Mouse (Mus musculus) testis, postnatal 10 days (tissue): ENCODE results near the gene Ddb1.

ENCODE experiments used
- DNase-seq: peaks from one replicate; pipeline ENCODE4 v3.0.0; 2021; ENCODE audit warnings: low spot score

Gene Ddb1

DNA sequence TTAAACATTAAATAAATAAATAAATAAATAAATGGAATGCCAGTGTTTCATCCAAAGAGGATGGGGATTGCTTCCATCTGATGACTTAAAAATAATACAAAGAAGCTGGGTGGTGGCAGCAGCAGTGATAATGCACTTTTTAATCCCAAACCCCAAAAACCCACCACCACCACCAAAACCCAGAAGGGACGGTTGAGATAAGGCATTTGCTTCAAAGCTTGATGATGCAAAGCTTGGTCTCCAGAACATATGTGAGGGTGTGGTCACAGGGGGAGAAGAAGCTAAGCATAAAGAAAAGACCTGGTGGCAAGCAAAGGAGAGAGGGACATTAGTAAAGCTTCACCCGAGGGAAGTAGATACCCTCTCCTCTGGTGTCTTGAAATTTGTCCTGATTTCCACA is 56.8 kb downstream of the Ddb1 start:
- DNase-seq: no peak

GRCm38 (mm10) chr19:10662665-10663064 is 57.5 kb downstream of the Ddb1 start:
- no peak for DNase-seq

- DNase-seq: no peak
Measured at GRCm38 (mm10) chr19:10665093-10665492, 60.0 kb downstream of the Ddb1 start.

DNA sequence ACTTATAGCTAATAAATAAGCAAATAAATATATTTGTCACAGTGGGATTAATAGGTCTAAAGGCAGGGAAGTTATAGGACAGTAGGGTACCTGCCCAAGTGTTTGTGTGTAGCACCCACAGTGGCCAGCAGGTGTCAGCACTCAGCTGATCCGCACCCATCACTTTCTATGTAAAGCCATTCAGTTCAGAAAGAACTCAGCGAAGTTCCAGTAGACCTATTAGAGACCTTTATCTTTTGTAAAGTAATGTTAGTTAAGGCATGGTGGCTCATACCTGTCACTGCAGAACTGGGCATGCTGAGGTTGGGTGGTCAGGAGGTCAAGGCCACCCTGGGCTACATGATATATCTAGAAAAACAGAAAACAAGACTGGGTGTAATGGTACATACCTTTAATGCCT is 60.4 kb downstream of the Ddb1 start:
- DNase-seq: peak; percentile 88

GRCm38 (mm10) chr19:10671319-10671718 is 66.2 kb downstream of the Ddb1 start:
- DNase-seq: no peak

DNA sequence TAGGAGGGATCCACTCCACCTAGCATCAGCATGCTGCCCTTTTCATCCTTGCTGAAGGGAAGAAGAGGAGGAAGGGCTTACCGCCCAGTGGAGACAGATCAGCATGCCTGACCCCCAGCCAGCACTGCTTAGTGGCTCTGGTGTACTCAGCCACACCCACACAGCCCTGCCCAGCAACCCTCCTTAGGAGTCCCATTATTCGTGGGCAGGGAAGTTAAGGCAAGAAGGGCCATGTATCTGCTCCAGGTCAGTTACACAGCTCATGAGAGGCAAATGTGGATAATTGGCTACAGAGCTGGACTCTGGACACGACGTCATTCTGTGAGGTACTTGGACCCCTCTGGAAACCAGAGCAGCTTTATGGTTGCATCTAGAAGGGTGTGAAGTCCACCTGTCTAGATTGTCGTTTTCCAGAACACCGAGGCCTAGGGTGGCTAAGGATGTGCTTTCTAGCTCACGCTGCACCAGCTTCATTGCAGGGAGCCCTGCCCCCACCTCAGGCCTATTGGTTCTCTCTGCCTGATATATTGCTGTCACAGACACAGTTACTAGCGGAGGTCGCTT is 66.8 kb downstream of the Ddb1 start:
- no peak for DNase-seq

DNA sequence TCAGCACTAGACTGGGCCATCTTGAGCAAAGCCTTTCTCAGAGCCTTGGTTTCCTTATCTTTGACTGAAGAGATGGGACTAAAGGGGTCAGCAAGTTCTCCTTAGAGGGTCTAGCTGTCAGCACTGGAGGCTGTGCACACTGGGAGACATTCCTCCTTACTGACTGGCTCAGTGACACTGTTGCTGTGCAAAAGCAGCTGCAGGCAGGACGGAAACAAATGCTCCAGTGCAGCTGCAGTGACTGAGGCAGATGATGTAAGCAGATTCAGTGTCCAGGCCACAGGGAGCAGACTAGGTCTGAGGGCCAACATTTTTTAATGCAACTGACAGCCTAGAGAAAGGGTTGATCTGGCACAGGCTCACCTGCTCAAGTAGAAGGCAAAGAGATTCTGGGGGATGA is 68.1 kb downstream of the Ddb1 start:
- no peak for DNase-seq

DNA sequence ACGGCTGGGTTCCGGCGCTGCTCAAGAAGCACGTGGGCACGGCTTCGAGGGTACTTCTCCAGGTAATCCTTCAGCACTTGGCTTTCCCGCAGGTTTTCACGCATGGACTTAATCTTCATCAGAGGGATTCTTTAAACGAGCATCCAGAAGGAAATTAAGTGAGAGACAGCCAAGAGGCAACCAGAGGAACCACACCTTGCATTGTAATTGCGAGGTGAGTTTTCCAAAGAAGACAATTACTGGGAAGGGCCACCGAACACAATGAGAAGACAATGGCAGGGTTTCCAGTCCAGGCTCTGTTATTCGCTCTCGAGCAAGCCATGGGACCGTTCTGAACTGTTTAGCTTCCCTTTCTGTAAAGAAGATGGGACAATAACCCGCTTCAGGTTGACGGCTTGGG is 71.5 kb downstream of the Ddb1 start:
- no peak for DNase-seq

GRCm38 (mm10) chr19:10677915-10678771 is 73.0 kb downstream of the Ddb1 start, which contains the start of gene Pga5:
TSS of gene Pga5 (minus strand) at chr19:10678071.
- DNase-seq: peak; percentile 93

GRCm38 (mm10) chr19:10678772-10679067 is 73.6 kb downstream of the Ddb1 start:
- no peak for DNase-seq
